Mouse (Mus musculus): ENCODE results near the gene Efcab12. TPM values are rescaled to one million over a fixed set of nuclear protein-coding genes. Genes with fewer than 3 reads are reported as not detected.
"Not testable (repeated sequence)": the region's sequence is repeated elsewhere in the genome, so short reads cannot be mapped to it uniquely, and the experiment has no call there.

Efcab12 gene
- polyA plus RNA-seq (2015; fragmentation: Nextera tagmentation; extraction: Ambion mirVana) = 0.29 and 0.53 TPM in 2 replicates

- Histone ChIP-seq H3K36me3 (peaks cover 16% of the 10 kb centered on the region), H3K9ac (peak within 1 kb of the TSS; percentile 42; the same call in 1 of the 2 replicates), H3K4me2 (peak within 1 kb of the TSS; percentile 85), H3K27ac (peak within 1 kb of the TSS; percentile 48), H3K4me3 (peak within 1 kb of the TSS; percentile 54), H3K4me1 (replicated peaks) (peaks cover 12% of the 10 kb centered on the region), H3K9me3 (replicated peaks) (no peaks in the 10 kb centered on the region), H3K27me3 (no peaks in the 10 kb centered on the region)
- peak; percentile 84 for ATAC-seq (replicated peaks; ENCODE audit: insufficient number of reproducible peaks, insufficient read depth, low FRiP score, low read depth)
- WGBS = 2% methylated on average over 19 of the region's 19 CpGs
Measured at GRCm38 (mm10) chr6:115838161-115838597, at the start of gene Efcab12. Gene Efcab12, minus strand, starts transcription at chr6:115838412.

GRCm38 (mm10) chr6:115886894-115887293, 48.7 kb upstream of the Efcab12 start:
- ATAC-seq (replicated peaks; ENCODE audit: insufficient number of reproducible peaks, insufficient read depth, low FRiP score, low read depth) = no peak
- H3K27ac ChIP-seq = no peak overlapping the region
- WGBS = 60% methylated on average over 4 of the region's 4 CpGs
- no peak overlapping the region for H3K4me2 ChIP-seq
- H3K9ac ChIP-seq = no peak overlapping the region
- peaks cover 24% of the 10 kb centered on the region for H3K36me3 ChIP-seq
- H3K9me3 ChIP-seq (replicated peaks) = no peaks in the 10 kb centered on the region
- H3K4me3 ChIP-seq = no peak overlapping the region
- no peaks in the 10 kb centered on the region for H3K27me3 ChIP-seq
- H3K4me1 ChIP-seq (replicated peaks) = peaks cover 15% of the 10 kb centered on the region

DNA sequence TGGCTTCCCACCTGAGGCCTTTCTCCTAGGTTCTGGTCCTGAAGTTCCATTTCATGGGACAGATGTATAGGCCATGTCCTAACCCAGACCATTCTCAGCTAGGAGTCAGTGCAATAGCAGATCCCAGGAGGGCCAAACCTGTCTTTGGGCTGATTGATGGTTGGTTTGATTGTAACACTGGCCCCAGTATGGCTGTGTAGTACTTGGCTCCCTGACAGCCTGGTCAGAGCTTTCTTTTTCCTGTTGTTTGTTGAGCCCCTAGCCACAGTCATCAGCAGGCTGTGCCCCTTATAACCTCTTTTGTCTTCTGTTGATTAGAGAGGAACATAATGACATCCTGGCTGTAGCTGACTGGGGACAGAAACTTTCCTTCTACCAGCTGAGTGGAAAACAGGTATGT, 45.8 kb upstream of the Efcab12 start:
- H3K36me3 ChIP-seq = peaks cover 24% of the 10 kb centered on the region

DNA sequence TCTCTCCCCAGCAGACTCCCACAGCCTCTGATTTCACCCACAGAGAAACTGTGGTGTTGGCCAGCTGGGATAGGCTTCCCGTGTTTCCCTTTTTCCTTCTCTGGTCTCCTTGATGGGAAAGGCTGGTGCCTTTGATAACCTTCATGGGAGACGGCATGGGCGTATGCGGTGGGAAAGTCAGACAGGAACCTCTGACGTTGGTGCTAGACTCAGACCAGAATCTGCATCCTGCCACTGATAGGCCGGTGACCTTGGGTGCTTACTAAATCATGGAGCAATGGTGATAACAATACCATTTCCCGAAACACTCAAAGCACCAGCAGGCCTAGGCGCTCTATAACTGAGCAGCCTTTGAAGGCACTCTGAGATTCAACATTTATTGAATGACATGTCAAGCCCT, 42.5 kb upstream of the Efcab12 start:
- ATAC-seq (replicated peaks; ENCODE audit: insufficient number of reproducible peaks, insufficient read depth, low FRiP score, low read depth) = peak; percentile 37; the same call in 1 of the 2 replicates
- H3K9ac ChIP-seq = no peak overlapping the region

More for the DNA sequence above, 45.8 kb upstream of the Efcab12 start:
- Histone ChIP-seq H3K4me2 (no peak overlapping the region), H3K9me3 (replicated peaks) (no peaks in the 10 kb centered on the region), H3K4me3 (no peak overlapping the region), H3K27me3 (no peaks in the 10 kb centered on the region), H3K27ac (peak overlapping the region; percentile 64), H3K9ac (no peak overlapping the region), H3K4me1 (replicated peaks) (peaks cover 12% of the 10 kb centered on the region)
- peak; percentile 53; the same call in 1 of the 2 replicates for ATAC-seq (replicated peaks; ENCODE audit: insufficient number of reproducible peaks, insufficient read depth, low FRiP score, low read depth)

GRCm38 (mm10) chr6:115879736-115880135, 41.5 kb upstream of the Efcab12 start:
- Histone ChIP-seq H3K27me3 (no peaks in the 10 kb centered on the region), H3K9ac (no peak overlapping the region), H3K36me3 (no peaks in the 10 kb centered on the region), H3K4me1 (replicated peaks) (peaks cover 13% of the 10 kb centered on the region), H3K9me3 (replicated peaks) (no peaks in the 10 kb centered on the region), H3K4me2 (no peak overlapping the region), H3K4me3 (no peak overlapping the region), H3K27ac (peak overlapping the region; percentile 59)
- WGBS = 80% methylated on average over 6 of the region's 6 CpGs
- no peak for ATAC-seq (replicated peaks; ENCODE audit: insufficient number of reproducible peaks, insufficient read depth, low FRiP score, low read depth)

More for the DNA sequence above, 42.5 kb upstream of the Efcab12 start:
- Histone ChIP-seq H3K27me3 (no peaks in the 10 kb centered on the region), H3K4me1 (replicated peaks) (peaks cover 13% of the 10 kb centered on the region), H3K27ac (peak overlapping the region; percentile 59), H3K36me3 (no peaks in the 10 kb centered on the region), H3K4me3 (no peak overlapping the region), H3K4me2 (no peak overlapping the region), H3K9me3 (replicated peaks) (no peaks in the 10 kb centered on the region)
- 50% methylated on average over 8 of the region's 8 CpGs for WGBS

DNA sequence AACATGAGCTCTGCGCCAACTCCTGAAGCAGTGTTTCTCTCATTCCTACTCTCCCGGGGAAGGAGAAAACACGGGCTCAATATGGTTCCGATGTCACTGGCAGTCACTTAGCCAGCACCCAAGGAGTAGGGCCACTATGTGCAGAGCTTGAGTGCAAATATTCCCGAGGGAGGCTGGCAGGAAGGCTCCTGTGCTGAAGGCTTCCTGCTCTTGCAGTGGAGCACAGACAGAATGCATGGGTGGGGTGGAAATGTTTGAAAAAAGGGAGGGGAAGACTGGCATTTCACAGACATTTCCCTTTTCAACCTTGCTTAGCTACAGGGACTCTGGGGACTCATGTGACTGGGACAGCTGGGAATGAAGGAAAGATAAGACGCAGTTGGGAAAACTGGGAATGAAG, 40.5 kb upstream of the Efcab12 start:
- Histone ChIP-seq H3K27ac (peak overlapping the region; percentile 59), H3K4me1 (replicated peaks) (peaks cover 13% of the 10 kb centered on the region), H3K36me3 (no peaks in the 10 kb centered on the region), H3K9ac (no peak overlapping the region), H3K4me2 (no peak overlapping the region), H3K27me3 (no peaks in the 10 kb centered on the region), H3K4me3 (no peak overlapping the region), H3K9me3 (replicated peaks) (no peaks in the 10 kb centered on the region)
- no peak for ATAC-seq (replicated peaks; ENCODE audit: insufficient number of reproducible peaks, insufficient read depth, low FRiP score, low read depth)
- WGBS = 57% methylated on average over 6 of the region's 6 CpGs

GRCm38 (mm10) chr6:115877239-115877638, 39.0 kb upstream of the Efcab12 start:
- no peaks in the 10 kb centered on the region for H3K27me3 ChIP-seq
- no peak for ATAC-seq (replicated peaks; ENCODE audit: insufficient number of reproducible peaks, insufficient read depth, low FRiP score, low read depth)
- no peak overlapping the region for H3K4me3 ChIP-seq
- H3K27ac ChIP-seq = no peak overlapping the region
- H3K4me2 ChIP-seq = no peak overlapping the region
- H3K9me3 ChIP-seq (replicated peaks) = no peaks in the 10 kb centered on the region
- H3K4me1 ChIP-seq (replicated peaks) = peaks cover 13% of the 10 kb centered on the region
- 69% methylated on average over 2 of the region's 2 CpGs for WGBS
- H3K9ac ChIP-seq = no peak overlapping the region
- H3K36me3 ChIP-seq = no peaks in the 10 kb centered on the region

GRCm38 (mm10) chr6:115871318-115871717, 33.1 kb upstream of the Efcab12 start:
- H3K4me1 ChIP-seq (replicated peaks); H3K27ac ChIP-seq; H3K27me3 ChIP-seq; H3K36me3 ChIP-seq; H3K4me2 ChIP-seq; H3K9ac ChIP-seq; H3K4me3 ChIP-seq; H3K9me3 ChIP-seq (replicated peaks): not testable (repeated sequence)
- ATAC-seq (replicated peaks; ENCODE audit: insufficient number of reproducible peaks, insufficient read depth, low FRiP score, low read depth) = peak; percentile 71
- WGBS = no CpG with 5 or more reads among the region's 3 CpGs

- H3K9me3 ChIP-seq (replicated peaks); H3K4me3 ChIP-seq; H3K4me2 ChIP-seq; H3K27me3 ChIP-seq; H3K36me3 ChIP-seq; H3K27ac ChIP-seq; H3K9ac ChIP-seq: not testable (repeated sequence)
- WGBS = no CpG with 5 or more reads among the region's 3 CpGs
- peak; percentile 55 for ATAC-seq (replicated peaks; ENCODE audit: insufficient number of reproducible peaks, insufficient read depth, low FRiP score, low read depth)
- peaks cover 21% of the 10 kb centered on the region for H3K4me1 ChIP-seq (replicated peaks)
Measured at GRCm38 (mm10) chr6:115867157-115867556, 28.9 kb upstream of the Efcab12 start.

GRCm38 (mm10) chr6:115865246-115865645, 27.0 kb upstream of the Efcab12 start:
- H3K9me3 ChIP-seq (replicated peaks) = no peaks in the 10 kb centered on the region
- no peaks in the 10 kb centered on the region for H3K27me3 ChIP-seq
- no peak overlapping the region for H3K9ac ChIP-seq
- 94% methylated on average over 4 of the region's 4 CpGs for whole genome bisulfite sequencing
- no peaks in the 10 kb centered on the region for H3K36me3 ChIP-seq
- H3K4me2 ChIP-seq = no peak overlapping the region
- H3K27ac ChIP-seq = no peak overlapping the region
- H3K4me3 ChIP-seq = no peak overlapping the region
- H3K4me1 ChIP-seq (replicated peaks) = peaks cover 22% of the 10 kb centered on the region
- ATAC-seq (replicated peaks; ENCODE audit: insufficient number of reproducible peaks, insufficient read depth, low FRiP score, low read depth) = no peak

DNA sequence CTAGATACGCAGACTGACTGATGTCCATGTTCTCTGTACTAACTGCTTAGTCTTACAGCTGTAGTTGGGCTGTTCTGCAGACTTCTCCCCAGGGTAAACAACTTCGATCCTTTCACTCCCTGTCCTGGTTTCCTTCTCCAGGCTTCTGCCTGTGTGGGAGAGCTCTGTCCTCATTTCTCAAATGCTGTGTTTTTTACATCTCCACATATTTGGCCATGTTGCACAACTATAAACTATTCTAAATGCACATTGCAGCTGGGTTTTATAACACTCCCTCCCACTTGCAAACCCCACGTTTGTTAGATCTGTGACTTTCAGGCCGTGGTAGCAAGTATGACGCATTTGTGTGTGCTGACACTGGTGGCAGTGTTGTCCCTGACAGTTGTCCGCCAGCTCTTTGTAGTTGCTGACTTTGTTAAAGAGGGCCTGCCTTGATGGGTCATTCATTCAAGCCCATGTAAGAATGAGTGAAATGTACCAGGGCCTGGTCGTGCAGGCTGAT, 25.2 kb upstream of the Efcab12 start:
- Histone ChIP-seq H3K9me3 (replicated peaks) (no peaks in the 10 kb centered on the region), H3K27ac (peak overlapping the region; percentile 48), H3K36me3 (no peaks in the 10 kb centered on the region), H3K9ac (no peak overlapping the region), H3K4me3 (no peak overlapping the region), H3K27me3 (no peaks in the 10 kb centered on the region), H3K4me1 (replicated peaks) (peaks cover 24% of the 10 kb centered on the region), H3K4me2 (no peak overlapping the region)
- 45% methylated on average over 7 of the region's 7 CpGs for WGBS
- no peak for ATAC-seq (replicated peaks; ENCODE audit: insufficient number of reproducible peaks, insufficient read depth, low FRiP score, low read depth)

DNA sequence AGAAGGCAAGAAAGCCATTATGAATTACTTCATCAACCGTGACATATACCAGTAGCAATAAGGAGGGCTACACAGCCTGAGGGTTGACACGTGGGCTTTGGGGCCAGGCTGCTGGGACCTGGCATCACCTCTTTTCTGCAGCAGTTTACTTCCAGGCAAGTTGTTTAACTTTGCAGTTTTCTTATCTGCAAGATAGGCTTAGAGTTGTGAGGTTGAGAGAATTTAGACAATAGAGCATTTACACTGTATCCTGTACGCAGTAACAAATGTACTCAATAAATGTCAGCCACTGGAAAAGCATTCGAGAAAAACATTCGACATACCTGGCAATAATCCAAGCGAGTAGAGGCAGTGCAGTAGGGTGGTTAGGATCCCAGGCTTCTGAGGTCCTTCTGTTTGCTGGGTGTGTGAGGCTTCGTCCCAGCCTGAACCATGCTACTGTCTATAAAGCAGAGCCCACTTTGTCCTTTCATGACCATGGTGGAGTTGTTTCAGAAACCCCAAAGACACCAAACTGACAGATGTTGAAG, 21.9 kb upstream of the Efcab12 start:
- Histone ChIP-seq H3K27ac (no peak overlapping the region), H3K9ac (no peak overlapping the region), H3K4me1 (replicated peaks) (peaks cover 40% of the 10 kb centered on the region), H3K4me3 (no peak overlapping the region), H3K36me3 (no peaks in the 10 kb centered on the region), H3K27me3 (no peaks in the 10 kb centered on the region), H3K9me3 (replicated peaks) (no peaks in the 10 kb centered on the region), H3K4me2 (no peak overlapping the region)
- ATAC-seq (replicated peaks; ENCODE audit: insufficient number of reproducible peaks, insufficient read depth, low FRiP score, low read depth) = no peak
- 52% methylated on average over 7 of the region's 7 CpGs for WGBS
